Mouse (Mus musculus) liver, postnatal 0 days (tissue): ENCODE measurements at regions not wholly inside any gene's neighbourhood (a gene's known extent, or its start where the extent isn't known, plus 50 kb on each side); places are given as distances from the start of the nearest gene placed in this dataset.

Experiments used
- ATAC-seq: fragments of 200-750 bp; cut with Nextera tagmentation; 2 replicates; pipeline ENCODE4 v1.8.0; 2017; ENCODE audit warnings: mild to moderate bottlenecking, moderate library complexity
- DNase-seq: peaks from one replicate; pipeline ENCODE4 v3.0.0-alpha.2; 2016
- H3K27ac ChIP-seq: fragments of 300-500 bp; sonication (generic); 2 replicates; pipeline ENCODE4 v1.5.1; 2014; ENCODE audit warnings: antibody characterized with exemption, moderate library complexity, mild to moderate bottlenecking, low read depth
- H3K27me3 ChIP-seq: fragments of 300-500 bp; sonication (generic); 2 replicates; pipeline ENCODE4 v1.6.1; 2014; ENCODE audit warnings: low read length, control low read depth, mixed read lengths; ENCODE audit not compliant: insufficient read depth
- H3K36me3 ChIP-seq: fragments of 300-500 bp; sonication (generic); replicated peaks from 2 replicates; pipeline ENCODE4 v1.6.1; 2014; ENCODE audit warnings: mild to moderate bottlenecking, control low read depth, low read length, moderate library complexity, mixed read lengths; ENCODE audit not compliant: insufficient read depth
- H3K4me1 ChIP-seq: fragments of 300-500 bp; sonication (generic); 2 replicates; pipeline ENCODE4 v1.6.1; 2014; ENCODE audit warnings: antibody characterized with exemption, mild to moderate bottlenecking, control low read depth; ENCODE audit not compliant: insufficient read depth
- H3K4me2 ChIP-seq: fragments of 300-500 bp; sonication (generic); 2 replicates; pipeline ENCODE4 v1.6.1; 2014; ENCODE audit warnings: low read depth, mild to moderate bottlenecking, low read length, moderate library complexity, mixed read lengths
- H3K4me3 ChIP-seq: fragments of 300-500 bp; sonication (generic); 2 replicates; pipeline ENCODE4 v1.5.1; 2014; ENCODE audit warnings: low read depth, low read length
- H3K9ac ChIP-seq: fragments of 300-500 bp; sonication (generic); replicated peaks from 2 replicates; pipeline ENCODE4 v1.6.1; 2014; ENCODE audit warnings: mild to moderate bottlenecking, moderate library complexity
- H3K9me3 ChIP-seq: fragments of 300-500 bp; sonication (generic); 2 replicates; pipeline ENCODE4 v1.6.1; 2016; ENCODE audit warnings: mild to moderate bottlenecking, control low read depth, low read length, mixed read lengths
- CTCF ChIP-seq: sonication (generic); IDR thresholded peaks from 2 replicates; pipeline ENCODE4 v1.5.1; 2016; ENCODE audit warnings: antibody characterized with exemption, low read depth
- EP300 ChIP-seq: IDR thresholded peaks from 2 replicates; pipeline ENCODE4 v1.6.1; 2016; ENCODE audit warnings: antibody characterized with exemption, low read depth, mild to moderate bottlenecking
- WGBS: fragments of 180-500 bp; shearing (Covaris S2); extraction: QIAGEN DNeasy Blood & Tissue Kit; methylation state at CpG from one replicate; pipeline ENCODE4 v1.1.7; 2014; ENCODE audit not compliant: insufficient replicate concordance; 5-methylcytosine and 5-hydroxymethylcytosine counted together

- no peaks in the 10 kb centered on the region for H3K9me3 ChIP-seq
- H3K27ac ChIP-seq, result no peak overlapping the region
- ATAC-seq (no peak), DNase-seq (no peak)
- H3K9ac ChIP-seq, result no peak overlapping the region
- WGBS, result 73% methylated on average over 6 of the region's 6 CpGs
- H3K4me1 ChIP-seq, result no peaks in the 10 kb centered on the region
- H3K4me2 ChIP-seq, result no peak overlapping the region
- TF ChIP-seq CTCF, result no peak
- no peak for TF ChIP-seq EP300
- no peaks in the 10 kb centered on the region for H3K27me3 ChIP-seq
- no peak overlapping the region for H3K4me3 ChIP-seq
- H3K36me3 ChIP-seq, result no peaks in the 10 kb centered on the region
Measured at GRCm38 (mm10) chr13:53740981-53741380, 268.1 kb upstream of the Msx2 start.

- ATAC-seq, result no peak
- Histone ChIP-seq H3K9me3 (no peaks in the 10 kb centered on the region), H3K9ac (no peak overlapping the region), H3K4me2 (no peak overlapping the region), H3K4me3 (no peak overlapping the region), H3K36me3 (no peaks in the 10 kb centered on the region), H3K27me3 (no peaks in the 10 kb centered on the region), H3K4me1 (no peaks in the 10 kb centered on the region), H3K27ac (no peak overlapping the region)
- DNase-seq, result no peak
- WGBS, result 72% methylated on average over 3 of the region's 3 CpGs
- TF ChIP-seq CTCF (no peak), EP300 (no peak)
Measured at GRCm38 (mm10) chr13:53739127-53739526, 266.3 kb upstream of the Msx2 start.

GRCm38 (mm10) chr13:53734944-53735343 lies 262.1 kb upstream of the Msx2 start:
- Histone ChIP-seq H3K4me1 (no peaks in the 10 kb centered on the region), H3K27ac (no peak overlapping the region), H3K27me3 (no peaks in the 10 kb centered on the region), H3K36me3 (no peaks in the 10 kb centered on the region), H3K4me3 (no peak overlapping the region), H3K4me2 (no peak overlapping the region), H3K9ac (no peak overlapping the region), H3K9me3 (no peaks in the 10 kb centered on the region)
- DNase-seq, result no peak
- ATAC-seq, result no peak
- TF ChIP-seq EP300 (no peak), CTCF (no peak)
- 80% methylated on average over 4 of the region's 4 CpGs for WGBS

- no peak for DNase-seq
- Histone ChIP-seq H3K9me3 (no peaks in the 10 kb centered on the region), H3K36me3 (no peaks in the 10 kb centered on the region), H3K4me2 (no peak overlapping the region), H3K4me1 (no peaks in the 10 kb centered on the region), H3K4me3 (no peak overlapping the region), H3K27me3 (no peaks in the 10 kb centered on the region), H3K27ac (no peak overlapping the region), H3K9ac (no peak overlapping the region)
- TF ChIP-seq EP300 (no peak), CTCF (no peak)
- no peak for ATAC-seq
- WGBS, result 54% methylated on average over 10 of the region's 10 CpGs
Measured at GRCm38 (mm10) chr13:53730259-53730902, 257.5 kb upstream of the Msx2 start.

- DNase-seq (no peak), ATAC-seq (no peak)
- 82% methylated on average over 7 of the region's 7 CpGs for WGBS
- no peaks in the 10 kb centered on the region for H3K9me3 ChIP-seq
- no peak overlapping the region for H3K27ac ChIP-seq
- no peak overlapping the region for H3K9ac ChIP-seq
- H3K4me1 ChIP-seq, result no peaks in the 10 kb centered on the region
- TF ChIP-seq CTCF (no peak), EP300 (no peak)
- H3K4me3 ChIP-seq, result no peak overlapping the region
- no peaks in the 10 kb centered on the region for H3K27me3 ChIP-seq
- no peaks in the 10 kb centered on the region for H3K36me3 ChIP-seq
- no peak overlapping the region for H3K4me2 ChIP-seq
Measured at GRCm38 (mm10) chr13:53729848-53730247, 257.0 kb upstream of the Msx2 start.

GRCm38 (mm10) chr13:53726031-53726430 lies 253.2 kb upstream of the Msx2 start:
- no peak for DNase-seq
- no peak overlapping the region for H3K27ac ChIP-seq
- H3K4me2 ChIP-seq, result no peak overlapping the region
- H3K4me1 ChIP-seq, result no peaks in the 10 kb centered on the region
- H3K9me3 ChIP-seq, result no peaks in the 10 kb centered on the region
- 69% methylated on average over 4 of the region's 4 CpGs for WGBS
- H3K27me3 ChIP-seq, result no peaks in the 10 kb centered on the region
- no peak overlapping the region for H3K4me3 ChIP-seq
- no peaks in the 10 kb centered on the region for H3K36me3 ChIP-seq
- ATAC-seq, result no peak
- H3K9ac ChIP-seq, result no peak overlapping the region
- TF ChIP-seq CTCF, result no peak
- no peak for TF ChIP-seq EP300

GRCm38 (mm10) chr13:53722881-53723280 lies 250.0 kb upstream of the Msx2 start:
- H3K27me3 ChIP-seq, result no peaks in the 10 kb centered on the region
- DNase-seq, result no peak
- H3K4me3 ChIP-seq, result no peak overlapping the region
- no peak overlapping the region for H3K4me2 ChIP-seq
- no peaks in the 10 kb centered on the region for H3K4me1 ChIP-seq
- no peak overlapping the region for H3K27ac ChIP-seq
- H3K36me3 ChIP-seq, result no peaks in the 10 kb centered on the region
- H3K9me3 ChIP-seq, result no peaks in the 10 kb centered on the region
- ATAC-seq, result no peak
- no peak for TF ChIP-seq EP300
- WGBS, result 63% methylated on average over 6 of the region's 6 CpGs
- no peak overlapping the region for H3K9ac ChIP-seq
